Mouse (Mus musculus): Measurements from ENCODE around the gene Tbcb.

DNA sequence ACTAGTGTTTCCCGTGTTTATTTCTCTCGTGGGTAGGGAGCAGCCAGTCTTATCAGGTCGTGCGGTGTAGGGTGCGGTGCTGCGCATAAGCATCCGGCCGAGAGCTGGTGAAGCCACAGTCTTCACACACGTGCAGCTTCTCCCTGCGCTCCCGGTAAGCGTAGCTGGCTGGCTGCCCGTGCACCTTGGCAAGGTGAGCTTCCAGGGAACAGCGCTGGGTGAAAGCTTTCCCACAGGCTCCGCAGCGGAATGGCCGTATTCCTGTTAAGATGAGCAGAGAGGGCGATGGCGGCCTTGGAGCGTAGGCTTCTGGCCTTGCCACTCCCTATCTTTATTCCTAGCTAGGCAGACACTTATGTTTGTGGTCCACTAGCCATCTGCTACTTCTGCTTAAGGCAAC, 1.3 kb upstream of the Tbcb start:
- TF ChIP-seq POLR2A (IDR thresholded peaks at IDR 0.05; ENCODE audit: insufficient read depth, low read depth, low read length): no peak
- TF ChIP-seq CTCF (IDR thresholded peaks at IDR 0.05; ENCODE audit: insufficient read depth, low read depth, low read length): no peak
